Mouse (Mus musculus): Measurements from ENCODE around the gene Prox1.

Prox1 gene

DNA sequence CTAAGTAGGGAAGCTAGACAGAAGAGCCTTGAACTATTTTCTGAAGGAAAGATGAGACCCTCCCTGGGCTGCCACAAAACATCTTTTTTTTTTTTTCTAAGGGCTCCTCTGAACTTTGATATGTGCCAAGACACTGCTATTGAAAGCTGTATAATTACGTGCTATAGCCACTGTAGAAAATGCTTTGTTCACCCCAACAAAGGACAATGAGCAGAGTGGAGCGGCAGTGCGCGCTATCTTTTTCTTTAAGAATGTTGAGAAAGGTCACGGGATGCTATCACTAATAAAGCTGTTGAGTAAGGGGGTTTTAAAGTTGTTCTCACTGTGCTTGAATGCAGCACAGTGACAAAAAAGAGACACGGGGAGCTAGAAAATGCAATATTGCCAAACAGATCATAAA, 30.0 kb downstream of the Prox1 start:
- DNase-seq, result no peak

DNA sequence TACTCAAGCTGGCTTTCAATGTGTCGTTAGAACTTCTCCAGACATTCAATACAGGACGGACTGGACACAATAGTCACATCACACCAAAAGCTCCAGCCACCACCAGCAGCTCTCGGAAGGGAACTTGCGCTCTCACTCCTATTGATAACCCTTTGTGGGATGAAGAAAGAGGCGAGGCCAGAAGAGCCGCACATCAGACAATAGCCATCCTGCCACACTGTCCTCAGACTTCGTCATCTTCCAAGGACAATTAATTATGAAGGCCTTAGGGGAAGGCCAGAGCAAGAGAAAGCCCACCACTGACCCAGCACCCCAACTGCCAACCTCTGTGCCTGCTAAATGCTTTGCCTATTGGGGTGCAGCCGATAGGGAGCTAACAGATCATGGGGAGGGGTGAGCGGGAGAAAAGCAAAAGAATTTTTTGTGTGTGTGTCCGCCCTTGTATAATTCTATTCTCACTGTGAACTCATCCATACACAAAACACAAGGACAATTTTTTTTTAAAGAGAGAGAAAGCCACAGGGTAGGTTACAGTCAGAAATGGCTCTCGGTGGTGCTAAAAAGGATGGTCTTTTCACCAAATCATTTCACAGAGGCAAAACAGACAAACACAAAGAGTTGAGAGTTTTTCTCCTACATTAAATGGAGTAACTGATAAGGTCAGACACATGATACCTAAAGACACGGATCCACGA, 30.7 kb downstream of the Prox1 start:
- DNase-seq, result no peak

DNA sequence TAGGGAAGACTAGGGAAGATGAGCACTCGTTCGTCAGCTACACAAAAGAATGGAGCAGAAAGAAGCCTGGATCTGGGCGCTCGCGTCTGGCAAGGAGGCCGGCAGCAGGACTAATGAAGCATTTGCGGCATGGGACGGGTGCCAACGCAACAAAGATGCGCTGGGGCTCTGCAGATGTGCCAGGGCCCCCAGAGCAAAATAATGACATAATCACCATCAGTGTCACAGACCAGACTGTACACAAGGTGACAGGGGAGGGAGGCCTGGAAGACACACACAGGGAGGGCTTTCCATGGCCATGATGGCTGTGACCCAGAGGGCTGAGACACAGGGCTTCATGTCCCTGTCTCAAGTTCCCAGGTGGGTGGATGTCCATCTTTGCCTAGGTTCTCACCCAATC, 32.6 kb downstream of the Prox1 start:
- DNase-seq, result no peak

DNA sequence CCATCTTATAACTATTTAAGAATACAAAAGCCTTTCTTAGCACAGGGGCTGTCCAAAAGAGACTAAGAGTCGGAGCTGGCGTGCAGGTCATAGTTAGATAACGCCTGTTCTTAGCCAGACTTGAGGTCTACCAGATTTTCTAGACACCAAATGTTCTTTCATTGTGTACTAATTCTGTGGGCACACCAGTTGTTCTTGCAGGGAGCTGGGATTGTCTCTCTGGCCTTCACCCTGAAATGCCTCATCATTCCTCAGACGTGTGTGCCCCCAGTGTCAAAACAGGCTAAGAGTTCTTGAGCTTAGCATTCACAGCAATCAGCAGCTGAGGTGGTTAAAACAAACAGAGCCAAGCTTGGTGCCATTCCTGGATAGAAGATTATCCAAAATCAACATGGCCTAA, 37.6 kb downstream of the Prox1 start:
- no peak for DNase-seq

DNA sequence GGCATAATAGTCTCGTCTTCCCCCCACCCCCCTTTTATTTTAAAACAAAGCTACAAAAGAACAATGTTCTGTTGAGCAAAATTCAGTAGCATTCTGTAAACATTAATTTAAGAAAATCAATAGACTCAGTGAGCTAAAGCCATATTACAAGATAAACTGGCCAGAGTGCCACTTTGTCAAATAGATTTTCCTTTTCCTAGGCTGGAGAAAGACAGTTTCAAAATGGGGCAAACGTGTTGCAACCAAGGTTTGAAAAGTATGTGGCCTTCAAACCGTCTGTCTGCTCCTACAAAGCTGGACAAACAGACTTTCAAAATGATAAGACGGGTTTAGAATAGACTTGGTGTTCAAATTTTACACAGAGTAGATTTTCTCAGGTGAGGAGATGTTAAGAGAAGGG, 39.6 kb downstream of the Prox1 start:
- DNase-seq, result no peak

DNA sequence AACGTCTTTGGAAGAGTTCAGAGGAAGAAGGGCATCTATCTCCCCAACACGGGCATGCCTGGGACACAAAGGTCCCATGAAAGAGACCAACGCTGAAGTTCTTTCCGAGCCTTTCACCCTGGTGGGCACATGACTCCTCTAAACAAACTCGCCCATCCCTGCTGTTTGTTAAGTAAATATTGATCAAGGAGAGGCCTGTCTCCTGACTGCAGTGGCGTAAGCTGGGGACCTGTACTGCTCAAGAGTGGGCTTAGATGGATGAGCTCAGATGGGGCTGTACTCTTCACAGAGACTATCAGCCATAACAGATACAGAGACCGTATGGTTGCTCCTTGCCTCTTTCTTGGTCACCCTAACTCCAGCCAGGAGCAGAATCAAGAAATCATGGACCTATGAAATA, 41.0 kb downstream of the Prox1 start:
- DNase-seq, result no peak

DNA sequence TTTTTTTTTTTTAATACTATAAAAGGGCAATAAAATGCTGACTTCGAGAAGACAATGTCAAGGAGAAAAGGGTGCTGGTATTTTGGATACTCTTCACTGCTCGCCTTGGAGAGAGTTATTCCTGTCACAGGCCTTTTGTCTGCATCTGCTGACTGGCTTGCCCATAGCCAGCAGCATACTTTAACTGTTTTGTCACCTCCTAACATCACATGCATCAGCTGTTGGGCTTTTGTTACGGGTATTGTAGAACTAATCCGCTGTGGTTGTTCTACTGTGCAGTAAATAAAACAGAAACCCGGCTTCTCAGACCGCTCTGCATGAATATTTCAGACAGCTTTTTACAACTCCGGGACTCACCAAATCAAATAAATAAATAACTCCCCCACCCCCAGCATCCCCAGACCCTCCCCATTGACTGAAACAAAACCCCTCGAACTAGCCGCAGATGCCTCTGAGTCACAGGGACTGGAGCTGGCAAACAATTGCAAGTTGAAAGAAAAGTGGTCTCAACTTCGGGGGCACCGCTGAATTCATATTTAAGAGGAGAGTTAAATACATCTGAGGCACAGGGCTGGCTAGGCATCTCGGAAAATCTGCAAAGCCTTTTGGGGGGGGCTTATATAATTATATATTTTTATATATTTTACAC, 41.7 kb downstream of the Prox1 start:
- no peak for DNase-seq

DNA sequence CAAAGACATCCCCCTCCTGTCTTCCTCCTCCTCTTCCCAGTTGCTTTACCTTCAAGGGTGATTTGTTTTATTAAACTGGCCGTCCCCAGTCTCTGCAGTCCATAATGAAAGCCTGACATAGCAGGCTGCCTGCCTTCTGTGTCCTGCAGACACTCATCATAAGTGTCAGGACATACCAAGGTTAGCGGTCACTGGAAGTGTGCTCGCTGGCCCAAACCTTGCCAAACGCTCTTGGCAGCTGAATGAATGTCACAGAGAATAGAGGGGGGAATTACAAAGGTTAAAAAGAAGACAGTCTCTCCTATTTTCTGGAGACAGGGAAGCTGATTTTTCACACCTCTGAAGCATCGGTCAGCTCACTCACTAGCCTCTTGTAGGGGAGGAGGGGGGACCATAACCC, 42.6 kb downstream of the Prox1 start:
- no peak for DNase-seq

DNA sequence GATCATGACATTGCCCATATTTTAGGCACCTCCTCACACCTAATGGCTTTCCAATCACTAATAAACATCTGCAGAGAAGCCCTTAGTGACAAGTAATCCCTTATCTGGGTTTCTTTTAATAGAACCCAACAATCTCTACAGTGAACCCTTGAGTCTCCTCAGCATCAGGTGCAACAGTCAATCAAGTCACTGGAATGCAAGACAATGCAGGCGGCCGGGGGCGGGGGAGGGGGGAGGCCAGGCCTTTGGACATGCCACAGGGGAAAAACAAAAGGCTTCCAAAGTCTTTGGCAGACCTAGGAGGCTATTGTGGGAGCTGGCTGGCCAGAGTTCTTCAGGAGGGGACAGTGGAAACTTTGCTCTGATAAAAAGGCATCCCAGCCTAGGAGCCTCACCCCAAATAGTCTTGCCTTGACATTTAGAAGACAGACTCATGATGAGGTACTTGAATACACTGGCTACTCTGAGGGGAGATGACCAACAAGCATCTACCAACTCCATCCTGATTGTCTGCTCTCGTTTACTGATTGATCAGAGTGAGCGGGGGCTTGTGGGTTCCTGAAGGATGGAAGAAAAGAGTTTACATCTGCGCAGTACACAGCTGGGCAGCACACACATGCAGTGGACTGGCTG, 43.2 kb downstream of the Prox1 start:
- no peak for DNase-seq

DNA sequence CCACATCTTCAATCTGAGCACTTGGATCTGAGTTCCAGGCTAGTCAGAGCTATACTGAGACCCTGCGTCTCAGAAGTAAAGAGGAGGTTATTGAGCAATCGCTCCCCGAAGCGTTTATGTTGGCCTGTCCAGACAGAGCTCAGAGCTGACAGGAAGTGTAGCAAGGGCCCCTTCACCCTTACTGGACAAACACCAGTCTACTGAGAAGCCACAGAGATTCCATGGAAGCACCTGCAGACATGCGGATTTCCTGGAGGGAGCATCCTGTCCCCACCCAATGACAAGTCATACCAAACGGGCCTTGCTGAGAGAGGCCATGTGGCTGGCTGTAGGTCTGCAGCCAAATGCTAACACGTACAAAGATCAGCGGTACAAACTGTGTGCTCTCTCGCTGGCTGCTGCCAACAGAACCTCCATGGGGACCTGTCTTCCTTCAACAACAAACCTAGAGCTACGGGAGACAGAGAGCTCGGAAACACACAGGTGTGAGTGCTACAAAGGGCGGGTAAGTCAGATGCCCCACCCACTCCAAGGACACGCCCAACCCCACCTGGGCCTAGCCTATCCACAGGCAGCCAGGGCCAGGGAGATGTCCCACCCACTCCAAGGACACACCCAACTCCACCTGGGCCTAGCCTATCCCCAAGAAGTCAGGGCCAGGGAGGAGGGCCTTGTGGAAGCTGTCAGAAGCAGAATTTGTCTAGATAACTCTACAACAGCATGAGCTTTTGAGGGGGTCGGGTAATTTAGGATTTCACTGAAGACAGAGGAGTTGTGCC, 45.4 kb downstream of the Prox1 start:
- DNase-seq, result no peak

DNA sequence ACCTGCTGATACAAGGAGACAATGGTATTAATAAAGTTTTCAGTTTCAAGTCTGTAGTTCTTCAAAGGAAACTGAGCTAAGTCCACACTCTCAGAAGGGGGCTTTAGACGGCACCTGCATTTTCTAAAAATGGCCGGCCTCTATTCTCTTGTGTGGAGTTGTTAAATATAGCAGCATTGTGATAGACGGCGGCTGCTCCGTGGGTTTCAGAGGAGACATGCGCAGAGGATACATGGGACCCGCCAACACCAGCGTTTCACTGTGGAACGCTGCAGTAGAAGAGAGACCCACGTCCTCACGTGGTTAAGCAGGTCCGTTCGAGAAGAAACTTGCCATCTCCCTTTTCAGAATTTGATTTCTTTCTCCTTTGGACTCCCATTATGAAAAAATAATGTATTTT, 47.1 kb downstream of the Prox1 start:
- no peak for DNase-seq

DNA sequence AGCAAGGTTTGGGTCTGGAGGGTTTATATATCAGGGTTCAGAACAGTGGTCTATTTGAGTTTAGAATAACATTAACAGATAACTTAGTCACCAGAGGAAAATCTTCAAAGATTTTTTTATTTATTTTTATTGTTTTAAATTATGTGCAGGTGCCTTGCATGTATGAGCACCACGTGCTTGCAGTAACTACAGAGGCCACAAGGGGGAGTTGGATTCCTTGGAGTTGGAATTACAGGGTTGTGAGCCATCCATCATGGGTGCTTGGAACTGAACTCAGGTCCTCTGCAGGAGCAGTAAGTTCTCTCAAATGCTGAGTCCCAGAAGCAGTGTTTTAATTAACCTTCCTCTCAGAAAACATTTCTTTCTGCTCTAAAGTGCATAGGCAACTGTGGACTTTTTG, 54.5 kb downstream of the Prox1 start:
- DNase-seq, result no peak

DNA sequence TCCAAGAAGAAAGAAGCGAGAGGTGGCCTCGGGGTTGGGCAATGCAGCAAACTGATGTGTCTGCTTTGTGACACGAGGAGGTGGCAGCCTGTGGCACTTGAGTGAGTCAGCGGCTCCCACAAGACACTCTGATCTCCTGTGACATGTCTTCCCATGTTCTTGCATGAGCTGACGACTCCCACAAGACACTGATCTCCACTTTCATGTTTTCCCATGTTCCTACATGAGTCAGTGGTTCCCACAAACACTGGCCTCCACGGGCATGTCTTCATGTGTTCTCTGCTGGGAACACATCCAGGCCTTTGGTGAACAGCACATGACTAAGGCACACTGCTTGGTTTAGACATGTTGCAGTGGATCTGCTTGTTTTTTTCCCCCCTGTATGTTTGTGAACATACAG, 58.8 kb downstream of the Prox1 start:
- no peak for DNase-seq

DNA sequence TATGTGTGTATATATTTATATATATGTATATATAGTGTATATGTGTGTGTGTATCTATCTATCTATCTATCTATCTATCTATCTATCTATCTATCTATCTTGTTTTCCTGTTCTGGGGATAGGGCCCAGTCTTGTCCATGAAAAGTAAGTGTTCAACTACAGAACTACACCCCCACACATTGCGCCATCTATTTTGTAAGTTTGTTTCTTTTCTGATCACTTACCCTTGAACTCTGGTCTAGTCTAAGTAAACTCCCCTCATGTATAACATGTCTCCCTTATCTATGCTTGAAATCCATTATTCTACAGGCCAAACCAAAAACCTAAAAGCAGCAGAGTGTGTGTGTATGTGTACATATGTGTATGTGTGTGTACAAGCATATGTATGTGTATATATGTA, 62.9 kb downstream of the Prox1 start:
- DNase-seq, result no peak

DNA sequence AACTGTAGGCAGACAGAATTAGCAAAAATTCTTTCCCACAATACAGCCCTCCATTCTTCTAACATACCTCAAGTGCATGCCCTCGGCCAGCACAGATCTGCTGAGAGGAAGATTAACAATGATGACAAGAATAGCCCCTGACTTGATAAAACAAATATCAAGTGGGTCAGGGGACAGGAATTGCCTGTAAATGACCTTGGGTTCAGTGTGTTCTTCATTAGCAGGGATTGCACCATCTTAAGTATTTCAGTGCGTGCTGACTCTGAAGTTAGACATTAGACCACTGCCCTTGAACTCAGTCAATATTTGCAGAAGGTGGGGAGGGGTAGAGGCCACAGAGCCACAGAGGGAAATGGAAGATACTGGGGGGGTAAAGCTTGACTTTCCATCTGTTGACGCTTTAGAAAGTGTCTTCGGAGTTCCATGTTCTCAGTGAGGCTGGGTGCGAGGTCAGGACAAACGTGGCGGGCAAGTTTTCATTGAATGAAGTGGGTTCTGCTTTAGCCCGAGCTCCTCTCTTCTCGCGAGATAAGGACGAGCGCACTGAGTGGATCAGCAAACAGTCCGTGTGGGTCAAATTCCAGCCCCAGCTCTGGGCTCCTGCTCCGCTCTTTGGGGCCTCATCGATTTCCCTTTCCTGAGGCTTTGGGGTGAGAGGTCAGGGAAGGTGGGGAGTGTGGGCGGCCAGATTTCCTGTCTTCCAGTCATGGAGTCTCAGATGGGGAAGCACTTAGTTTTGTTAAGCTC, 63.7 kb downstream of the Prox1 start:
- DNase-seq, result no peak

DNA sequence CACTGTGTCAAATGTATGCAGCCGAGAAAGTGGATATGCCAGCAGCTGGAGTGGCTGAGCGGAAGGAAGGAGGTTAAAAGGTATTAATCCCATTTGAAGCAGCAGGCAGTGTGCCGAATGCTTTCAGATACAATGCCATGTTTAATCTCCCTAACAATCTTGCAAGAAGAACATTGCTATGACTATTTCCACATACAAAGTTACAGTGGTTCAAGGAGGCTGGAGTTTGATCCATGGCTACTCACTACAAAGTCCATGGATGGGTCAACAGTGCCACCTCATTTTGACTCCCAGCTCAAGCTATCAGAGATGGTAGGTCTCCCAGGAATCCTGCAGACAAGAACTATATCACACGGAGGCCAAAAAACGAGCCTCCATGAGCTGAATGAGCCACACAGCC, 64.5 kb downstream of the Prox1 start:
- no peak for DNase-seq

DNA sequence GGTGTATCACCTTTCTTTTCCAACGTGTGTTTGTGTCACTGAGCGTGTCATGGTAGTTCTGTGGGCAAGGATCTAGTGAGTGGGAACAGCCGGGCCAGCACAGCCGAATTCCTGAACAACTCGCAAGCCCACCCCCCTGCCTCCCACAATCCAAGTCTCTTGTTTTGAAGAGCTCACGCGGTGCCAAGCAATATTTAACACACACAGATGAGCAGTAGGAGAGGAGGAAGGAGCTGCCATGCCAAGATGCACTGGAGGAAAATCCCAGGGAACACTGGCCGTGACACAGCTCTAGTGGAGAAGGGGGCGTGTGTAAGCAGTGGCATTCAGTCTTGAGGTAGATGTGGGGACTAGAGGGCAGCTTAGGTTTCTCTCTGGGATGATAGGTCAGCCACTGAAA, 77.2 kb downstream of the Prox1 start:
- no peak for DNase-seq

DNA sequence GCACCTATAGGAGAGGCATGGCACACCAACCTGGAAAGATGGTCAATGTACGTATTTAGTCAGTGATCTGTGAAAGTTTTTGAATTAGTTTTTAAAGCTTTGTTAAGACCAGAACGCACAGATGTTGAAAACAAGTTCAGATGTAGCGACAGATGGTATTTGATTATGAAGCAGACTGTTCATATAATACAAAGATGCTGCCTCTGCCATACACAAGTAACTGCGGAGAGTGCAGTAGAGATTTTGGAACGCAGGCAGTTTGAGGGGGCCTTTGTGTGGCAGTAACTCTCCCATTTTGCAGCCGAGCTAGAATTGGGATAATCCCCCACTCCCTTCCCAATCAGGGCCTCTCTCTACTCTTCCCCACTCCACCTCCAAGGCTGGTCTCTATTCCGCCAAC, 78.4 kb downstream of the Prox1 start:
- DNase-seq, result no peak

DNA sequence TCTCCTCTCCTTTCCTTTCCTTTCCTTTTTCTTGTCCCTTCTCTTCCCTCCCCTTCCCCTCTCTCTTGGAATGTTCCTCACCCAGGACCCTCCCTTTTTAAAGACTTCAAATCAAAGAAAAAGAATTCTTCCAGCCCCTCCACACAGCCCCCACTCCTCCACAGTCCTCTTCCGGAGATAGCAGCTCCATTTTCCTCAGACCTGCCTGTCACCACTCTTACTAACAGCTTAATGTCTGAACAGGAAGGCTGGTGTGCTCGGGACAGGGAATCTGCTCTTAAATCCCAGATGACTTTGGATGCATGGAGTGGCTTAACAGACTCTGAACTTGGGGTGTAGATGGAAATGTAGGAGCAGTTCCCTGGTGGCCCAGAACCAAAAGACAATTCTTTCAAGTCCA, 81.6 kb downstream of the Prox1 start:
- no peak for DNase-seq

DNA sequence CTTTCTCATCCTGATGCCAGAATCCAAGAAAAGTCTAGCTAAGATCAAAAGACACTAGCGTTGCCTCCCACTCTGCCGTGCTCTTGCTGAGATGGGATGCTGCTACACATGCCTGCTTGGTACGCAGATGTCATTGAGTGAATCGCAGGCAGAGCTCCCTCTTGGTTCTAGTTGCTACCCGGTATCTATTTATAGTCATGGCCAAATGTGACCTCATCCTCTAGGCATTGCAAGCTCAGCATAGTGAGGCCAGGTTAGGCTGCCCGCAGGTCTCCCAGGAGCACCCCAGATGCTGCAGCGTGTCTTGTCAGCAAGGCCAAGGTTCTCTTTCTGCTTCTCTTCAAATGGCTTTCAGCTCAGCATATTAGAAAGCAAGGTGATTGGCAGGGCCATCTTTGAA, 84.8 kb downstream of the Prox1 start:
- no peak for DNase-seq

DNA sequence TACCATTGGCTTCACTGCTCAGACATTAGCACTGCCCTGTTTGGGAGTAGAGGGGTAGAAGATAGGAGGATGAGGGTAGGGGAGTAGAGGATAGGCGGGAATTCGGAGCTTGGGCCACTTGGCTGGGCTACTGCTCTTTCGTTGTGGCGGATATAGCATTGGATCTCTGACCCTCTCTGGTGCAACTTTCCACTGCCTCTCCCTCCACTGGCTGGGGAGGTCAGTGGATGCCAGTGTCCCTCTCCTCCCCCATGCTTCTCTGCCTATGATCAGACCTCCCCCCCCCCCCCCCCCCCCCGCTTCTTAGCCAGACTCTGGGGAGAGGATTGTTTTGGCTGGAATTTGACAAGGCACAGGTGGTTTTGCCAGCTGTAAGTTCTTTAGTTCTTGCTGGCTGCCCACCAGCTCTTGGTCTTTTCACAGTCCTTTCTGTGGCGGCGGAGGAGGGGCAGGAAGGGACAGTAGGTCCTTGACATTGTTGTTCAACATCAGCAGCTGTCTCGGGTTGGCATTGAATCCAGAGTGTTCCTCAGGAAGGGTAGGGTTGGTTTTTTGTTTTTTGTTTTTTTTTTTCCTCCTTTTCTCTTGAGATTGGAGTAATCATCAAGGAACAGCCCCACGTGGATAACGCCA, 90.8 kb downstream of the Prox1 start:
- no peak for DNase-seq

DNA sequence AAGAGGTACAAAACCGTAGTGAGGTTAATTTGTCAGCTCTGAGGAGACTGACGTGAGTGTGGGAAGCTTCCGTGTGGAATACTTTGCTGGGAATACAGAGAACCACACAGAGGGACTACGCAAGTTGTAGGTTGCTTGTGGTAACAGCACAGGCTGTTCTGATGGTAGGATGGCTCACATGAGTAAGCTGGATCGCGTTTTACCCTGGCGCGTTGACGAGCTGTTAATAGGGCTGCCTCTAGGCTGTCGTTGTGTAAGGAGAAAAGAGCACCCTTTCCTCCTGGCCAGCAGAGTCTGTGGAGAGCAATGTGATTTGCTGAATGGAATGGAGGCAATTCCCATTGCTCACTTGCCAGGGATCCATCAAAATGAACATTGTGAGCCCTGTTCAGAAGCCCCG, 93.9 kb downstream of the Prox1 start:
- no peak for DNase-seq
